Mouse (Mus musculus): ENCODE data around the gene Fbln2.

DNA sequence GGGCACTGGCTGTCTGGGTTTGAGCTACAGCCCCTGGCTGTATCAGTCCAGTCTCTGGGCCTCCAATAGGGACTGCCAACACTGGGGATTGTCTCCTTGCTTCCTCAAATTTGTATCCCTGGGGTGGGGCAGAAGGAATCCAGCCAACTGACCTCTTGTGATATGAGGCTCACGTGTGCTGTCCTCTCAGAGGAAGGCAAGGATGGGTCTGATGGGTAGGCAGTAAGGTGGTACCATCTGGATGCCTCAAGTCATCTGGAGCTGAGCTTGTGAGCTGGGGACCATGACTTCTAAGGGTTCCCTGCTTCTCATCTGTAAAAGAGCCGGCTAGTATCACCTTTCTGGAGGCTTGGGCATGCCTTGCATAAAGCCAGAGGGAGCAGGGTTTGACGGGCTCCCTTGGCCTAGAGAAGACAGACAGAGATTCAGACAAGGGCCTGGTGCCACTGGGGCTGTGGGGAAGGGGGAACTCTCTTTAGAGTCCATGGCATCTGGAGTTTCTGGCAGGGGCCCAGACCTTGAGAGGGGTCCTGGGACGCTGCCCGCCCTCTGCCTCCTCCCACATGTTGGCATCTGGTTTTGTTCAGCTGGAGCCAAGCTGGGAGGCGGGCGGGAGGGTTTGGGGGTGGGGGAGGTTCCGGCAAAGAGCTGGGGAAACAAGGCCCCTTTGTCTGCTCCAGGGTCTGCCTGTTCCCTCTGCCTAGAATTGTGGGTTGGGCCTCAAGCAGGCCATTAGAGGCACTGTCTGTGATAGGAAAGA, 11.6 kb upstream of the Fbln2 start:
- TF ChIP-seq GATA1 (IDR thresholded peaks at IDR 0.05; ENCODE audit: borderline replicate concordance, low read length) (no peak), FLI1 (IDR thresholded peaks at IDR 0.05; ENCODE audit: low read length) (no peak)
